Mouse (Mus musculus) bone marrow, adult 2 months (tissue): ENCODE measurements at regions not wholly inside any gene's neighbourhood (a gene's known extent, or its start where the extent isn't known, plus 50 kb on each side); places are given as distances from the start of the nearest gene placed in this dataset.

ENCODE experiments used
- CTCF ChIP-seq: fragments of 200-500 bp; IDR thresholded peaks from 2 replicates; pipeline ENCODE4 v1.5.1; 2011; ENCODE audit warnings: low read length, control low read depth; ENCODE audit not compliant: control insufficient read depth, insufficient read depth
- POLR2A ChIP-seq: fragments of 200-500 bp; IDR thresholded peaks from 2 replicates; pipeline ENCODE4 v1.6.1; 2011; ENCODE audit warnings: low read depth, mild to moderate bottlenecking, control low read depth, low read length, borderline replicate concordance; ENCODE audit not compliant: control insufficient read depth

GRCm38 (mm10) chr4:75791789-75792188 lies 513.7 kb upstream of the Dmac1 start:
- no peak for TF ChIP-seq POLR2A
- no peak for TF ChIP-seq CTCF
